Mouse (Mus musculus) midbrain, embryonic 10.5 days (tissue): ENCODE measurements around the gene Rora. TPM values are rescaled to one million over a fixed set of nuclear protein-coding genes. Genes with fewer than 3 reads are reported as not detected.

Experiments
- DNase-seq: peaks from one replicate; pipeline ENCODE4 v3.0.0-alpha.2; 2017; ENCODE audit warnings: low spot score
- H3K27ac ChIP-seq: fragments of 300-500 bp; sonication (generic); replicated peaks from 2 replicates; pipeline ENCODE4 v1.5.1; 2016; ENCODE audit warnings: mild to moderate bottlenecking
- H3K27me3 ChIP-seq: fragments of 300-500 bp; sonication (generic); 2 replicates; pipeline ENCODE4 v1.6.1; 2016; ENCODE audit warnings: low read depth, mild to moderate bottlenecking; ENCODE audit not compliant: poor library complexity, severe bottlenecking
- H3K36me3 ChIP-seq: fragments of 300-500 bp; sonication (generic); 2 replicates; pipeline ENCODE4 v1.6.1; 2016; ENCODE audit warnings: mild to moderate bottlenecking, moderate library complexity
- H3K4me1 ChIP-seq: fragments of 300-500 bp; sonication (generic); 2 replicates; pipeline ENCODE4 v1.6.1; 2016
- H3K4me3 ChIP-seq: fragments of 300-500 bp; sonication (generic); 2 replicates; pipeline ENCODE4 v1.5.1; 2016; ENCODE audit warnings: mild to moderate bottlenecking, moderate library complexity
- H3K9me3 ChIP-seq: fragments of 300-500 bp; sonication (generic); replicated peaks from 2 replicates; pipeline ENCODE4 v1.6.1; 2016; ENCODE audit warnings: mild to moderate bottlenecking
- WGBS: fragments of 180-500 bp; shearing (Covaris S2); methylation state at CpG from one replicate; pipeline ENCODE4 v1.1.7; 2016; 5-methylcytosine and 5-hydroxymethylcytosine counted together
- polyA plus RNA-seq: library from polyadenylated mRNA; unstranded; fragments of >200 nt; fragmentation: Nextera tagmentation; extraction: Ambion mirVana; gene quantifications from 2 replicates; pipeline ENCODE4 v1.2.1, GENCODE M21; 2016

The Rora gene
- polyA plus RNA-seq, 1 experiment from 2014 or later: 4.1 TPM

- DNase-seq: no peak
- Histone ChIP-seq H3K27ac (no peak overlapping the region), H3K36me3 (peaks cover 3% of the 10 kb centered on the region), H3K9me3 (no peaks in the 10 kb centered on the region), H3K4me1 (peaks cover 6% of the 10 kb centered on the region; the same call in 1 of the 2 replicates), H3K4me3 (no peak overlapping the region), H3K27me3 (no peaks in the 10 kb centered on the region)
- 68% methylated on average over 7 of the region's 7 CpGs for WGBS
Observed at GRCm38 (mm10) chr9:69381741-69382140, 728.2 kb downstream of the Rora start.

- H3K9me3 ChIP-seq: no peaks in the 10 kb centered on the region; the same call in 1 of the 2 replicates
- no peaks in the 10 kb centered on the region for H3K36me3 ChIP-seq
- H3K4me1 ChIP-seq: peaks cover 6% of the 10 kb centered on the region; the same call in 1 of the 2 replicates
- no peak for DNase-seq
- H3K4me3 ChIP-seq: no peak overlapping the region
- 94% methylated on average over 17 of the region's 17 CpGs for WGBS
- no peaks in the 10 kb centered on the region for H3K27me3 ChIP-seq
- H3K27ac ChIP-seq: no peak overlapping the region
Observed at GRCm38 (mm10) chr9:69384475-69384874, 730.9 kb downstream of the Rora start.

- no peaks in the 10 kb centered on the region; the same call in 1 of the 2 replicates for H3K9me3 ChIP-seq
- no peak overlapping the region for H3K4me3 ChIP-seq
- H3K36me3 ChIP-seq: no peaks in the 10 kb centered on the region
- no peak for DNase-seq
- peaks cover 6% of the 10 kb centered on the region; the same call in 1 of the 2 replicates for H3K4me1 ChIP-seq
- no peak overlapping the region for H3K27ac ChIP-seq
- 80% methylated on average over 1 of the region's 1 CpGs for WGBS
- H3K27me3 ChIP-seq: no peaks in the 10 kb centered on the region
Observed at GRCm38 (mm10) chr9:69384905-69385304, 731.3 kb downstream of the Rora start.

- 91% methylated on average over 4 of the region's 4 CpGs for WGBS
- Histone ChIP-seq H3K27me3 (no peaks in the 10 kb centered on the region), H3K9me3 (no peaks in the 10 kb centered on the region; the same call in 1 of the 2 replicates), H3K36me3 (no peaks in the 10 kb centered on the region), H3K4me3 (no peak overlapping the region), H3K27ac (no peak overlapping the region), H3K4me1 (peaks cover 6% of the 10 kb centered on the region; the same call in 1 of the 2 replicates)
- no peak for DNase-seq
Observed at GRCm38 (mm10) chr9:69387296-69387695, 733.7 kb downstream of the Rora start.

GRCm38 (mm10) chr9:69390631-69391030 lies 737.0 kb downstream of the Rora start:
- Histone ChIP-seq H3K4me1 (no peaks in the 10 kb centered on the region), H3K9me3 (no peaks in the 10 kb centered on the region; the same call in 1 of the 2 replicates), H3K36me3 (no peaks in the 10 kb centered on the region), H3K27me3 (no peaks in the 10 kb centered on the region), H3K27ac (no peak overlapping the region), H3K4me3 (no peak overlapping the region)
- no peak for DNase-seq
- 77% methylated on average over 4 of the region's 4 CpGs for WGBS

GRCm38 (mm10) chr9:69394234-69394633 lies 740.6 kb downstream of the Rora start:
- Histone ChIP-seq H3K9me3 (no peaks in the 10 kb centered on the region), H3K27me3 (no peaks in the 10 kb centered on the region), H3K27ac (no peak overlapping the region), H3K4me1 (peaks cover 17% of the 10 kb centered on the region), H3K36me3 (no peaks in the 10 kb centered on the region), H3K4me3 (no peak overlapping the region)
- DNase-seq: no peak
- WGBS: 87% methylated on average over 5 of the region's 5 CpGs

GRCm38 (mm10) chr9:69397432-69397759 lies 743.8 kb downstream of the Rora start:
- H3K27ac ChIP-seq: peak overlapping the region; percentile 99
- H3K4me3 ChIP-seq: peak overlapping the region; percentile 85
- 82% methylated on average over 2 of the region's 2 CpGs for WGBS
- H3K4me1 ChIP-seq: peaks cover 17% of the 10 kb centered on the region
- no peaks in the 10 kb centered on the region for H3K27me3 ChIP-seq
- H3K9me3 ChIP-seq: no peaks in the 10 kb centered on the region
- no peak for DNase-seq
- peaks cover 3% of the 10 kb centered on the region; the same call in 1 of the 2 replicates for H3K36me3 ChIP-seq

- WGBS: under 1% methylated on average over 53 of the region's 53 CpGs
- Histone ChIP-seq H3K4me3 (peak within 1 kb of the TSS; percentile 85), H3K27ac (peak within 1 kb of the TSS; percentile 99), H3K36me3 (peaks cover 3% of the 10 kb centered on the region; the same call in 1 of the 2 replicates), H3K9me3 (no peaks in the 10 kb centered on the region), H3K27me3 (no peaks in the 10 kb centered on the region), H3K4me1 (peaks cover 17% of the 10 kb centered on the region)
- DNase-seq: peak; percentile 80
Observed at GRCm38 (mm10) chr9:69397760-69398452, 744.3 kb downstream of the Rora start, which contains the start of gene Ice2. TSS of gene Ice2 (plus strand) at chr9:69397906.

GRCm38 (mm10) chr9:69398453-69398850 lies 744.9 kb downstream of the Rora start:
- Histone ChIP-seq H3K27ac (peak overlapping the region; percentile 99), H3K4me1 (peaks cover 17% of the 10 kb centered on the region), H3K36me3 (peaks cover 3% of the 10 kb centered on the region; the same call in 1 of the 2 replicates), H3K4me3 (peak overlapping the region; percentile 85), H3K27me3 (no peaks in the 10 kb centered on the region), H3K9me3 (no peaks in the 10 kb centered on the region)
- WGBS: 30% methylated on average over 10 of the region's 10 CpGs
- no peak for DNase-seq

- Histone ChIP-seq H3K27ac (no peak overlapping the region), H3K9me3 (no peaks in the 10 kb centered on the region), H3K36me3 (peaks cover 13% of the 10 kb centered on the region), H3K4me3 (no peak overlapping the region), H3K4me1 (no peaks in the 10 kb centered on the region), H3K27me3 (no peaks in the 10 kb centered on the region)
- DNase-seq: no peak
- 88% methylated on average over 6 of the region's 6 CpGs for WGBS
Observed at GRCm38 (mm10) chr9:69404671-69405070, 751.1 kb downstream of the Rora start.

- Histone ChIP-seq H3K4me3 (no peak overlapping the region), H3K9me3 (no peaks in the 10 kb centered on the region), H3K27me3 (no peaks in the 10 kb centered on the region), H3K4me1 (no peaks in the 10 kb centered on the region), H3K36me3 (peaks cover 64% of the 10 kb centered on the region), H3K27ac (no peak overlapping the region)
- 89% methylated on average over 1 of the region's 1 CpGs for WGBS
- DNase-seq: no peak
Observed at GRCm38 (mm10) chr9:69419476-69419875, 765.9 kb downstream of the Rora start.

GRCm38 (mm10) chr9:69430531-69430930 lies 776.9 kb downstream of the Rora start:
- peaks cover 59% of the 10 kb centered on the region for H3K36me3 ChIP-seq
- no peaks in the 10 kb centered on the region for H3K9me3 ChIP-seq
- no peaks in the 10 kb centered on the region for H3K27me3 ChIP-seq
- H3K4me1 ChIP-seq: peaks cover 21% of the 10 kb centered on the region
- WGBS: 83% methylated on average over 3 of the region's 3 CpGs
- no peak overlapping the region for H3K27ac ChIP-seq
- DNase-seq: no peak
- no peak overlapping the region for H3K4me3 ChIP-seq

GRCm38 (mm10) chr9:69431863-69432555 lies 778.4 kb downstream of the Rora start:
- Histone ChIP-seq H3K4me3 (no peak overlapping the region), H3K36me3 (peaks cover 44% of the 10 kb centered on the region), H3K9me3 (no peaks in the 10 kb centered on the region), H3K4me1 (peaks cover 21% of the 10 kb centered on the region), H3K27ac (peak overlapping the region; percentile 71), H3K27me3 (no peaks in the 10 kb centered on the region)
- peak; percentile 38 for DNase-seq
- WGBS: 44% methylated on average over 6 of the region's 6 CpGs
